Mouse (Mus musculus) right cerebral cortex, postnatal 14 days (tissue): ENCODE results near the gene Zfp385c.

ENCODE experiments used
- DNase-seq: peaks from one replicate; pipeline ENCODE4 v3.0.0; 2022

Gene Zfp385c

DNA sequence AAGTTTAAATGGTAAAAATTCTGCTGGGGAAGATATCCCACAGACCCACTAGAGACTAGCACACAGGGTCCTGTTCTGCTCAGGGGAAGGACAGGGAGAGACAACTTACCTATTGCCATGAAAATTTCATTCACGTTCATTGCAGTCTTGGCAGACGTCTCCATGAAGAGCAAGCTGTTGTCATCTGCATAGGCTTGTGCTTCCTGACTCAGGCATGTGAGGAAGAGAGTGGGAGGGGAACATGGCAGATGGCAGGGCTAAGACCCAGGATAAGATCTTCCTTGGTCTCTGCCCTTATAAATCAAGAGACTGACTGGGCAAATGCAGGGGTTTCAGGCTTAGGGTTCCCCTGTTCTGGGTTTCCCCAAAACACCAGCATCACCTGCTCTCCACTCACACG is 24.4 kb upstream of the Zfp385c start:
- DNase-seq = no peak

DNA sequence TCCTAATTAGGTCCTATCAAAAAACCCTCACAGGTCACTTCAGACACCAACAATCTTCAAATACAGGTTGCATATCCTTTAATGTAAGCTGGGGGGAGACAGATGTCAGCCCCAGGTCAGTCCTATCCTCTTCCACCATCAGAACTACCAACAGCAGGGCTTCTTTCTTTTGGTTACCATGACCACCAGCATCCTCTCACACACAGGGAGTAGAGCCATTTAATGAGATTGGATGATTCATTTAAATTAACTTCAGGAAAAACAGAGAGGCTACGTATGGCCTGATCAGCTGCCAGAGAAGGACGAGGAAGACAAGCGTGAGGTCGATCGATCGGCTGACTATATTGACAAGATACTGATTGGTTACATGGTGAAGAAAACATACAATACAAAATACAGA is 22.7 kb upstream of the Zfp385c start:
- no peak for DNase-seq

DNA sequence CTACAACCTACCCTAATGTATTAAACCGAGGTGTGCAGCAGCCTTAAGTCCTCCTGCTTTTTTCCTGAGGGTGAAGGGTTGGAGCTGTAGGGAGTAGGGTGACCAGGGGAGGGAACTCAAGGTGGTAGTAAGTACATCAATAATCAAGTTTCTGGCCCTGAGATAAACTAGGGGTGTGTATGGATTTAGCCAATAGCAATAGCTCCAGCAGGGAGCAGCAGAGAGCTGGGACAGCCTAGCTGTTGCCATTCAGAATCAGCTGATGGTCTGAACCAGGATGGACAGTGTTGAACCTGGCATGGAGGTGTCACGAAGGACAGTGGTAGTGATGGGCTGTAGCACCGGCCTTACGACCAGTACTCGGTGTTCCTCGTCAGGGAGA is 22.3 kb upstream of the Zfp385c start:
- peak; percentile 92 for DNase-seq

DNA sequence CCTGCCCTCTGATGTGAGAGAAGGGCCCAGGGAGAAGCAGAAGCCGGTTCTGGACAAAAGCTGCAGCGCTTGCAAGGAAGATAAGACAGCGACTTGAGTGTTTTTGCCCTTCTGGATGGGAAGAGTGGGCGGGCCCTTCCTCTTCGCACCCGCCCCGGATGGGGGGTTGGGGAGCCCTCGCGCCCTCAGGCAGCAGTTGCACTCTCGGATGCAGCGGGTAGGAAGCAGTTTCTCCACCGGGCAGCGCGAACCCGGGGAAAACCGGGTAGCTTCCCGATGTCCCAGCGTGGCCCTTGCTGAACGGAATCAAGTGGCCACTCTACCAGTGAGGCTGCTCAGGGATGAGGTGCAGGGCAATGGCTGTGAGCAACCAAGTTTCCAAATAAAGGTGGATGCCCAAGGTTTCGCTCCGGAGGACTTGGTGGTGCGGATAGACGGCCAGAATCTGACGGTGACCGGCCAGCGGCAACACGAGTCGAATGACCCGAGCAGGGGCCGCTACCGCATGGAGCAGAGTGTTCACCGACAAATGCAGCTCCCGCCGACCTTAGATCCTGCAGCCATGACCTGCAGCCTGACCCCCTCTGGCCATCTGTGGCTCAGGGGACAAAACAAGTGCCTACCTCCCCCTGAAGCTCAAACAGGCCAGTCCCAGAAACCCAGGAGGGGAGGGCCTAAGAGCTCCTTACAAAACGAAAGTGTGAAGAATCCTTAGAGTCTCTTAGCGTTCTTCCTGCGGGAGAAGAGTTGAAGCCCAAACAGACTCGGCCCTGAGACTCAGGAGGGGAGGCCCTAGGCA is 21.7 kb upstream of the Zfp385c start, which contains the start of gene Hspb9:
Gene Hspb9, plus strand, starts transcription at position 116 of the 799 bp plus-strand sequence.
- peak; percentile 53 for DNase-seq

DNA sequence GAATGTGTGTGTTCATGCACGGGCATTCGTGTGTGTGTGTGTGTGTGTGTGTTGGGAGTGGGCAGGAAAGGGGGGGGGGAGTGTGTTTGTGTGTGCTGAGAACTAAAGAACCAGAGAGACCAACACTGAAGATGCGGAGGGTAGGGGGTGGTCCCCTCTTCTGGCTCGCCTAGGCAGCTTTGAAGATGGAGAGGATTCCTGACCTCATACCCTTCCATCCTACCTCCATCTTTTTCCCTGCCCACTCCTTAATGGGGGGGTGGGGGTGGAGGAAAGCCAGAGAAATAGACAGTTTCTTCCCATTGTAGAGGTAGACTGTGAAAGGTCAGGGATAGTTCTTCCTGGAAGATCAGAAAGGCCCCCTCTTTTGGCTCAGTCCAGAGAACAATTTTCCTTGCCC is 20.9 kb upstream of the Zfp385c start:
- DNase-seq = no peak

DNA sequence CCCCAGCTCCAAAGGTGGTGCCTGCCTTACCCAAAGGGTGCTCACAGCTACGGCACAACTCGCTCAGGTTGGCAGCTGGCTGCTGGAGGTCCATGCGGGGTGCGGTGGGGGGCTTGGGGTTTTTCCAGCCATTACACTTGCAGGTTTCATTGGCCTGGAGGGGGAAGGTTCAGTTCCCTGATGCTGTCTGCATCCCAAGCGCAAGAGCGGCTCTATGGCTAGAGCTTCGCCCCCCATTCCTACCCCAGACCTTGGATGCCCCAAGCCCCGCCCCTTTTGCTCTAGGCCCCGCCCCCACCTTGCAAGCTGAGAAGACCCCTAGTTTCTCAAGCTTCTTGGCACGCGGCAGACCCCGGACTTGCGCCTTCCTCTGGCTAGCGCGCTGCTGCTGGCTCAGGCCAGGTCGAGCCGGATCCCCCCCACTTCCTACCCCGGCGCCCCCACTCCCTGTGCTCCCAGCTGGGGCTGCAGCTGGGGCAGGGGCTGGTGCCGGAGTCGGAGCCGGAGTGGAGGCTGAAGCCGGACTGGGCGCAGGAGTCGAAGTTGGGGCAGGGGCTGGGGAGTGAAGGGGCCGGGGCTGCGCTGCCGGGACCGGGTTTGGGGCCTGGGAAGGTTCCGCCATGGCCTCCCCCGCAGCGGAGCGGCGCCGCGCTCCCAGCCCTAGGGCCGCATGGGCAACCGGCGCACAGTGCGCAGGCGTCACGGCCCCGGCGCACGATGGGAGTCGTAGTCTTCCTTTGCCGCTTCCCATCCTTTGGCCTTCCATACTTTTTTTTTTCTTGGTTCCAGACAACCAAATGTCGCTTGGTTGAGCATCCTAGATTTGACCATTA is 19.7 kb upstream of the Zfp385c start, which contains the start of gene Kat2a:
Gene Kat2a, minus strand, starts transcription at position 683 of the 833 bp plus-strand sequence.
- DNase-seq = peak; percentile 87

DNA sequence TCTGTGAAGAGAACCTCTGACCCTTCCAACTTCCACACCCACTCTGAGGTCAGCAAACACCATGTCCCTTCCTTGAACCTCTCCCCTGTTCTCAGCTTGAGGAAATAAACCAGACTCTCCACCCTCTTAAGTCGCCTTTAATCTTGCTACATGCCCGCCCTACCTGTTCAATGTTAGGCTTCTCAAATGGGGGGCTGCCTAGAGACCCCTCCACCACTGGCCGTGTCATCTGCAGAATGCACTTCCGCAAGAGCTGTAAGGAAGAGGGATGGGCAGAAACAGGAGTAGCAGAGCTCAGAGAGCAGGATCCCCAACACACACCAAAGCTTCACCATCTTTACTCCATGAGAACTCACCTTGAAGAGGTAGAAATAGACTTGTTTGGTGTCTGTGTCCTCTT is 18.7 kb upstream of the Zfp385c start:
- DNase-seq = no peak

DNA sequence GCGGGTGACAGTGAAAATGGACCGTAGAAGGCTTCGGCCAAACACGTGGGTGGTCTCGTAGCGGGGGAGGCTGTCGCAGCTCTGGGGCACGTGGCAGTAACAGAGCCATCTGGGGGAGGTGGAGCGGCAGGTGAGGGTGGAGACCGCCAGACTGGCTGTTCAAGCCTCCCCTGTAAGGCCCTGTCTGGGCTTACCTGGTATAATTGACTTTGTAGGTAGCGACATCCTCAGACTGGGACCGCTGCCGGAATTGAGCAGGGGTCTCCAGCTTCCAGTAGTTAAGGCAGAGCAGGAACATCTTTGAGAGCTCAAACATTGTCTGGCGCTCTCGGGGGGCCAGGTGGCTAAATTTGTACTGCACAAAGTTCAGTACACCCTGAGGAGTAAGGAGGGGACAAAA is 18.3 kb upstream of the Zfp385c start:
- no peak for DNase-seq

DNA sequence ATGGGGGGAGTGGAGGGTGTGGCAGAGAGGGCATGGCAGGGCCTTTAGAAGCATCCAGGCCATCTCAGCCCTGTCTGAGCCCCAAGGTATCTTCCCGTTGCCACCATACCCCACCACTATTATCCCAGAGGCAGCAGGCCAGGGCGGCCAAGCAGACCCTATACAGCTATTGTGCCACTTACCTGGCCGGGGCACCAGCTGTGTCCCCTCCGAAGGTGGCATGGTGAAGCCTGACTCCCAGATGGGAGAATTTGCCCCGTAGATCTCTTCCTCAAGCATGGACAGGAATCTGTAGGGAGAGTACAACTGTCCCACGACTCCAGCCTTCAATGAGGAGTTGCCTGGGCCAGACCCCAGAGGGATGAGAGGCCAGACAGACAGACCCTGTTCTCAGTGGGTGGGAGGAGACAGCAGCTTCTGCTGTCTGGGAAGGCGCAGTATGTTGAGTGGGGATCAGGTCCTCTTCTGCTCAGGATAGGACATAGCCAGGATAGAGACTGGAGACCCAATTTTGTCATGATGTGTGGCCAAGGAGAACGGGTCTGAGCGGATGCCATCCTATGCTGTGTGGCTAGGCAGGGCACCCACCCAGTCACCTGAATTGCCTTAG is 17.1 kb upstream of the Zfp385c start:
- no peak for DNase-seq

DNA sequence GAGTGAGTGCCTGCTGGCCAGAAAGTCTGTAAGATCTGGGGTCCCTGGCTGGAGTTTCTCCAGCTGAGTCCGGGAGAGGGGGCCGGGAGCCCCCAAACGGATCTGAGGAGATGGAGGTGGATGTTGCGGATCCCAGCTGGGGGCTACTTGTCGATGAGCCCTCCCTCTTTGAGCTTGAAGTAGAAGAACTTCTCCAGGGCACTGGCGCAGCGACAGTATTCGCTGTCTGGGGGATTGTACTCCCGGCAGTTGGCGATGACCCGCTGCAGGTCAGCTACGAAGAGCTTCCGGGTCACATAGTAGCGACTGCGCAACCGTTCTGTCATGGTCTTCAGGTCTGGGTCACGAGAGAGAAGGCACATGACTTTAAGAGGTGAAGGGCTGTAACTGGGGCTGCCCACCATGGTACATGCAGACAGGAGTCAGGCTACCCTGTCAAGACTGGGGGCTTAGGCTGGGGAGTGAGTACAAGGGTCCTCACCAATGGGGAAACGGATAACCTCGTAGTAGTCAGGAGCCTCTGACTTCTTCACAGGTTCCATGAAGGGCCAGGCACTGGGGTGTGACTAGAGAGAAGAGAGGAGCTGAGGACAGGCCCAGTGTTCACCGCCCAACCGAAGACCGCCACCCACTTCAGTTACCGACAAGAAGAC is 13.0 kb upstream of the Zfp385c start:
- DNase-seq = no peak

DNA sequence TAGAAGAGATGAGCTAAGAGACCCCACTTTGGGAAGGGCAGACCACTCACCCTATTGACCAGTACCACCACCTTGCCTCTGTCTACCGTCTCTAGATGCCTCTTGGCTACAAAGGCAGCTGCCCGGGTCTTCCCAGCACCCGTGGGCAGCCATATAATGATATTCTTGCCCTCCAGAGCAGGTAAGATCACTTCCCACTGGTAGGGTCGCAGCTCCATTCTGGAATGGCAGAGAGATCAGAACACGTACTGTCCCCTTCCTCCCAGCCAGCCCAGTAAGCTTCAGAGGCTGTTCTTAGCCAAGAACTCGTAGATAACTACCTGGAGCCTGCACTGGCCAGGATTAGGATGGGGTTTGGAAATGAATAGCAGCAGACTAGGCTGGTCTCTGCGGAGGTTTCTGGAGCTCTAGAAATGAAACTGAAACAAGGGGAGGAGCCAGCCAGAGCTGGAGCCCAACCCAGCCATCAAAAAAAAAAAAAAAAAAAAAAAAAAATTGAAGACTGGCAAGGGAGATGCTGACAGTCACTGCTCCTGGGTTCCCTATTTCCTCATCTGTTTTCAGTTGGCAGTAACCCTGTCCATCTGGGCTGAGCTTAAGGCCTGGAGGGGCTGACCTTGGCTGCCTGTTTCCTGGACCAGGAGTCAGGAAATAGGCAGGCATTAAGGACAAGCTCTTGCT is 11.7 kb upstream of the Zfp385c start, which contains the start of gene Dhx58:
Gene Dhx58, minus strand, starts transcription at position 421 of the 681 bp plus-strand sequence.
- no peak for DNase-seq

DNA sequence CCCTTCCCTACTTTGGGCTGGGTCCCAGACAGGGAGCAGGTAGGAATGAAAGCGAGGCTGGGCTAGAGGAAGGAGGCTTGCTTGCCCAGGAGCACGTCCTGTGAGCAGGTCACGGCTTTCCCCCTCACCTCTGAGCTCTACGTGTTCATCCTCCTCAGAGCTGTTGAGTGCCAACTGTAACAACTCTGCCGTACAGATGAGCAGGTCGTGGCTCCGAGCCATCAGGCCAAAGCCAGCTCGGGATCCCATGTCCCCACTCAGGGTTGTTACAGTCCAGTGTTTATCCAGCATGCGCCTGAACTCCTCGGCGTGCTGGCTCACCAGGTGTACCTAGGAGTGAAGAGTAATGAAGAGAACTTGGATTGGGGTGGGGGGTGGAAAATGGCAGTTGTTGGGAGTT is 11.1 kb upstream of the Zfp385c start:
- DNase-seq = no peak

DNA sequence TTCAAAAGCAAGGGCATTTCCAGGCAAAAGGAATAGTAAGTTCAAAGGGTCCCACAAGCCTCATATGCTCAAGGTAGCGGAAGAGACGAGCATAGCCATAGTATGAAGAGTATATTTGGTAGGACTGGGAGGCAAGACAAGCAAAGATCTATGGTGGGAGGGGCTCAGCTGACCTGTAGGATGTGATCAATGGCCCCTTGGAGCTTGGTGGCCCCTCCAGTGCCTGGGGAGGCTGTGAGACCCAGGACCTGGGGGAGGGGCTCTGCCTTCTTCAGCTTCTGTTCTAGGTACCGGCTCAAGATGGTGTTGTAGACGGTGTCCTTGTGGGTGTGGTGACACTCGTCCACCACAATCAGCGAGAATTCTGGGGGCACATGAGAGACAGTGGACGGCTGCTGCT is 10.7 kb upstream of the Zfp385c start:
- no peak for DNase-seq

DNA sequence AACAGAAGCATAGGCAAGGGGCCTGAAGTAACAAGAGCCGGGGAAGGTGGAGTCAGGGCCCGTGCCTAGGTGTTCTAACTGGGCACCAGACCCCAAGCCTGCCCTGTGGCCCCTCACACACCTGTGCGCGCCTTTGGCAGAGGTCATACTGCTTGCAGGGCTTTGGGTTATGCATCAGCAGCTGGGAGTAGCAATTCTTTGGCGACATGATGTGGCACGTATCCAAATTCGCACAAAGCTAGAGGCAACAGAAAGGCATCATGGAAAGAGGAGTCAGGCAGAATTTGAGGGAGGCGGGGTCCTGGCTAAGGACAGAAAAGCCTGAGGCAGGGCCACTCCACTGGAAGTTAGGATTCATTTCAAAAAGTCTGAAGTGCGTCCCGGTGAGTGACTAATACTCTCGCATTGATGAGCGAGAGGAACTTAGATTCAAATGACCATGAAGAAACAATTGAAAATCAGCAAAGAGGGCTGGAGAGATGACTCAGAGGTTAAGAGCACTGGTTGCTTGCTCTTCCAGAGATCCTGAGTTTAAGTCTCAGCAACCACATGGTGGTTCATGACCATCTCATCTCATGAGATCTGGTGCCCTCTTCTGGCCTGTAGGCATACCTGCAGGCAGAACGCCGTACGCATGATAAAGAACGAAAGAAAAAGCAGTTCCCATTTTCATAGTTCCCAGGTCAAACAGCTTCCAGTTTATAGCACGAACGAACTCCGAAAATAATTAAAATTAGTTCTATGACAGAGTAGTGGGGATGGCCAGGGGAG is 10.0 kb upstream of the Zfp385c start:
- DNase-seq = no peak

DNA sequence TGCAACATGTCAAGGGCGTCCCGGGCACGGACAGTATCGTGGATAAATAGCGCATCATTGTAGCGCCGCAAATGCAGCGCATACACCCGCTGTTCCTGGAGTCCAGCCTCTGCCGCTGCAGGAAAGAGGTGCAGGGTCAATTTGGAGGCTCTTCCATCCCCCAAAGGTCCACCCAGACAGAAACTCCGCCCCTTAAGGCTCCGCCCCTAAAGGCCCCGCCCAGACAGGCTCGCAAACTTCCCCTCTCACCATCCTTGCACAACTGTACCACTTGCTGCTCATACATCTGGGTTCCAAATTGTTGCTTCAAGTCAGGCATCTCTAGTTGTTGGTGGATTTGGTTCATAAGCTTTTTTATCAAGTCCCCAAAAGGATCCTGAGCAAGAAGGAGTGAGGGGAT is 9.0 kb upstream of the Zfp385c start:
- DNase-seq = no peak

DNA sequence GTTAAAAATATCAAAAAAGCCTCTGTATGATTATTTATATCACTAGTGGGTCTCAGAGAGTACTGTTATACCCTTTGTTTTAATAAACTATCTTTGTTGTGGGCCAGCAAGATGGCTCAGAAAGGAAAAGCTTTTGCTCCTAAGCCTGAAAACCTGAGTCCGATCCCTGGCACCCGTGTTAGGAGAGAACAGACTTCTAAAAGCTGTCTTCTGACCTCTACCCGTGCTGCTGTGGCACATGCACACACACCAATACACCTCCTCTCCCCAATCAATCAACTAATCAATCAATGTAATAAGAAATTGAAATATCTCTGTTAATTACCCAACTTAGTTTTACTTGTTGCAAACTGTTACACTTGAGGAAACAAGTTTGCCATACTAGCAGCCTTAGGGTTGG is 8.5 kb upstream of the Zfp385c start:
- no peak for DNase-seq

DNA sequence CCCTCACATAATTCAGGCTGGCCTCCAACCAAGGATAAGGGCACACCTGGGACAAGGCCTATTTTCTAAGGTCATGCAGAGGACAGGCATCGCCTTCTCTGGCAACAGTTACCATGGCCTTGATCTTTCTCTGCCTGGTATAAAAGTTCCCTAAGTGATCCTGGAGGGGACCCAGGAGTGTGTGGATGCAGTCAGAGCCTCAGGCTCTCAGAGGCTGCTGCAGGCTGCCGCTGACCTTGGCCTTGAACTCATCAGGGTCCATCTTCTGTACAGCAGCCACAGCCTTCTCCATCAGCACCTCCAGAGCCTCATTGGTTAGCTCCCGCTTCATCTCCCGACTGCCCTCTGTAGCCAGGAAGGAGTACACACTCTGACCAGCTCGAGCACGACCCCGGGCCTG is 5.7 kb upstream of the Zfp385c start:
- no peak for DNase-seq

DNA sequence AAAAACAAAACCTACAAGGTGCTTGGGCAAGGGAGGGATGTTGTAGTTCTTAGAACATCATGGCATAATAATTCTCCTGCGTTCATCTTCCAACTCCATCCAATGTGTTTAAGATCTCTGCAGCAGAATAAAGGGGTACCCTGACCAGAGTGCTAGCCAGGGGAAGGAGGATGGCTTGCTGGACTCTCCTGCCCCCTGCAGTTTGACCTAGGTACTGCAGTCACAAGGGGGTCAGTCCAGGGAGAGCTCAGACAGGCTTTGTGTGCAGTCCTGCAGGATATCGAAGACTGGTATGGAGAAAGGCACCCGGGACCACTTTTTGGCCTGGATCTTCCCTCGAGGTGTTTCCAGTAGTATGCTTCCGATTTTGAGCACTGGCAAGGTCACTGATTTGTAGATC is 2.7 kb upstream of the Zfp385c start:
- DNase-seq = peak; percentile 69

DNA sequence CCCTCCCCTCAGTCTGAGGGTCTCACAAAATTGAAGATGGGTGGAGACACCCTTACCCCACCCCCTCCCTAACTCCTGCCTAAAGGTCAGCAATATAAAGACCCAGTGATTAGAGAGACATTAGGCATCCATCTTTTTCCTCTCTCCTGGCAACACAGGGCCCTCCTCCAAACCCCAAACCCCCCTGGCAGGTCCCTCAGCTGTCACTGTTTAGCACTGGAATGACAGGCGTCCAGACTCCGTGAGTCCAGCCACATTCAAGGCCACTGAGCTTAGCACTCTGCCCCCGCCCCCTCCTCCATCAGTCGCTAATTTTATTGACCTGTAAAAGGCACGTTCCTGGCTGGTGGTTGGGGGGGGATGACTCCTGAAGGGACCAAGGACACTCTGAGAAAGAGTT is 899 bp upstream of the Zfp385c start:
- DNase-seq = no peak

DNA sequence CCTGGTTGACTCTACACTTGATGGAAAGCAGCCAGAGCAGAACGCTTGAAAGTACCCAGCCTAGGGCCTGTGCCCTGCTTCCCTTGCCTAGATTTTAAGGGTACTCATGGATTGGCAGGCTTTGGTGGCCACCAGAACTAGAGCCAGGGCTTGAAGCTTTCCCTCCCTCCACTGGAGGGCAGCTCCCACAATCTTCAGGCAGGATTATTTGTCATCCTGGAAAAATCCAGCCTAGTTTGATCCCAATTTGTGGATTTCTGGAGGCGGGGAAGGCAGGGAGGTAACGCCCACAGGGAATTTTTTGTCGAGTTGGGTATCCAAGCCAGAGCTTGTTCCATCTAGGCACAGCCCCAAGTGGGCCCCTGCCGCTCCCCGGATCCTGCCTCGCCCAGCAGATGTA is 1.9 kb downstream of the Zfp385c start:
- no peak for DNase-seq

DNA sequence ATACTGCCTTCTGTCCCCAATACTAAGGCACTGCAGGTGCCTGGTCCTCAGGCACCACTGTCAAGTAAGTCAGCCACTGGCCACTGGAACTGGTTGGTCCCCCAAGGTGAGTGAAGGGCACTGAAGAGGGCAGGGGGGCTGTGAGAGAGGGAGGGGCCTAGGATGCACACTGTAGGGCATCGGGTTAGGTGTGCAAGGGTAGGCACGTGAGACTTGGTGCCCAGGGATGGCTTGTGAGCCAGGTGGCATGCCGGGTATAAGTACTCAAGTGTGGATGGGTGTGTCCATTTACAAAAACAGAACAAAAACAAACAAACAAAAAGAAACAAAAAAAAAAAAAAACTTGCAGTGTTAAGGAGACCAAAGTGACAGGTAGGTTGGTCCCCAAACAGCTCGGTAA is 3.8 kb downstream of the Zfp385c start:
- no peak for DNase-seq

DNA sequence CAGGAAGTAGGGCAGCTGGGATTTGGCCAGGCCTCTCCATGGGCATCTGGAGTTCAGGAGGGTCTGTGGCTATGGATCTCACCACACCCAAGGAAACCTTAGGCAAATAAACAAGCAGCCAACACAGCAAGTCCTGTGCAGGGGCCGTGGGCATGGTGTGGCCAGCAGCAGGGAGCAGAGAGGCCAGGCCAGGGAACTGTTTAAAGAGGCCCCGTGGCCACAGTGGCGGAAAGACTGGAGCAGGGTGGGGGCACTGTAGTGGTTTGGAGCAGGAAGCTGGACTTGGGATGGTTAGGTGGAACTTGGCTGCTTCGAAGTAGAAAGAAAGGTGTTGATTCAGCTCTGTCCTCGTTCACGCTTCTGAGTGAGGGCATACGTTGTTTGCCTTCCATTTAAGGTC is 5.0 kb downstream of the Zfp385c start:
- no peak for DNase-seq
